ENCODE assay signal across 11 mouse cellular contexts in the genomic region with DNA sequence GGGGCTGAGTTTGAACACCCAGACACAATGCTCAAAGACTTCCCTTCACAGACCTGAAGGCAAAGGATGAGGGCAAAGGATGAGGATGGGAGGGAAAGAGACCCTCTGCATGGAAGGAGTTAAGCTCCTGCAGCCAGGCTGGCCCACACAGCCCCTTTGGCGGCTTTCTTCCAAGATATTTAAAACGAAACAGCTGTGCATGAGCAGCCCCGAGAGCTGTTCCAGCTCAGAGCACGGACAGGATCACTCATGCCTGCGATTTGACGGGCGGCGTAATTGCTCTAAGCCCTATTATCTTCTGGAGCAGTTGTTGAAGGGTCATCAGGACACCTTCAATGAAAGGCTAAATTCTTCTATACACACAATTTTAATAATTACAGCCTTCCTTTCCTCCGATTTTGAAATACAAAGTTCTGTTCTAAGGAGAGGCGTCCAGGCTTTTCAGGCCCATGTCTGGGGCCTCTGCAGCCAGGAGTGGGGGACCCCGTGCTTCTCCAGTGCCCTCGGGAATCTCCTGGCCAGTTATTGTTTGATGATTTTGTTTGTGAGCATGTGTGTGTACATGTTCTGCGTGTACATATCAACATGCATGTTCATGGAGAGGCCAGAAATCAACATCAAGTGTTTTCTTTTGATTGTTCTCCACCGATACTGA.
DNase-seq lines count a peak whose midpoint lies in the region; ATAC-seq lines count a peak whose summit lies in the region.
"Had no signal": no experiment of that assay in that cellular context is flagged by ENCODE, and none has a peak within 500 bp of the region (broad histone marks: within the 10 kb centered on the region; RNA-seq: fewer than 3 reads in every experiment).

No protein-coding gene starts in this region.

- no peak overlapping the region for H3K4me2 ChIP-seq in lung, embryonic 15.5 days
- no peak overlapping the region for H3K4me2 ChIP-seq in intestine, embryonic 15.5 days (replicated peaks)
- H3K4me2 ChIP-seq: heart, embryonic 13.5 days; neural tube, embryonic 12.5 days had no signal

- peaks cover 6% of the 10 kb centered on the region; the same call in 1 of the 2 replicates for H3K4me1 ChIP-seq in lung, embryonic 15.5 days
- peaks cover 13% of the 10 kb centered on the region for H3K4me1 ChIP-seq in forebrain, embryonic 10.5 days
- no peaks in the 10 kb centered on the region for H3K4me1 ChIP-seq in intestine, embryonic 15.5 days (replicated peaks)
- H3K4me1 ChIP-seq: heart, embryonic 13.5 days had no signal

- H3K27me3 ChIP-seq in lung, embryonic 15.5 days = no peaks in the 10 kb centered on the region
- H3K27me3 ChIP-seq in forebrain, embryonic 10.5 days (ENCODE audit: poor library complexity, severe bottlenecking) = no peaks in the 10 kb centered on the region
- H3K27me3 ChIP-seq in intestine, embryonic 15.5 days (replicated peaks) = no peaks in the 10 kb centered on the region
- H3K27me3 ChIP-seq: neural tube, embryonic 12.5 days had no signal

- no peaks in the 10 kb centered on the region for H3K9me3 ChIP-seq in lung, embryonic 15.5 days
- H3K9me3 ChIP-seq in forebrain, embryonic 10.5 days = no peaks in the 10 kb centered on the region
- H3K9me3 ChIP-seq in intestine, embryonic 15.5 days = no peaks in the 10 kb centered on the region
- H3K9me3 ChIP-seq: heart, embryonic 13.5 days; neural tube, embryonic 12.5 days had no signal

- H3K27ac ChIP-seq in lung, embryonic 15.5 days = peak overlapping the region; percentile 49
- H3K27ac ChIP-seq in forebrain, embryonic 10.5 days = 0 out of 2 replicates have a peak overlapping the region, but pooled peaks have one; percentile 20
- H3K27ac ChIP-seq in intestine, embryonic 15.5 days = no peak overlapping the region
- H3K27ac ChIP-seq: heart, embryonic 13.5 days; neural tube, embryonic 12.5 days had no signal

- H3K4me3 ChIP-seq in lung, embryonic 15.5 days = no peak overlapping the region
- no peak overlapping the region for H3K4me3 ChIP-seq in forebrain, embryonic 10.5 days
- H3K4me3 ChIP-seq in intestine, embryonic 15.5 days (replicated peaks) = no peak overlapping the region
- H3K4me3 ChIP-seq: heart, embryonic 13.5 days; neural tube, embryonic 12.5 days had no signal

- DNase-seq in lung, postnatal 14 days = no peak
- peak; percentile 28 for DNase-seq in forebrain, embryonic 10.5 days (ENCODE audit: extremely low spot score, low spot score)
- peak; percentile 49 for DNase-seq in retina, embryonic 14.5 days (ENCODE audit: low spot score)
- no peak for DNase-seq in adrenal gland, adult (ENCODE audit: inconsistent age in 2 of 2, low spot score in 1 of 2)
- no peak for DNase-seq in spleen, postnatal 4 days (ENCODE audit: low spot score in 2 of 2)
- DNase-seq in right cerebral cortex, postnatal 25 days = no peak
- DNase-seq: adrenal gland, postnatal 10 days had no signal

- ATAC-seq in lung, embryonic 15.5 days (ENCODE audit: borderline replicate concordance, extremely low read depth, low FRiP score, low TSS enrichment) = peak; percentile 79; the same call in 1 of the 2 replicates
- ATAC-seq in intestine, embryonic 15.5 days = peak; percentile 43; the same call in 1 of the 2 replicates

- no peaks in the 10 kb centered on the region for H3K36me3 ChIP-seq in lung, embryonic 15.5 days
- no peaks in the 10 kb centered on the region for H3K36me3 ChIP-seq in forebrain, embryonic 10.5 days (replicated peaks)
- H3K36me3 ChIP-seq in intestine, embryonic 15.5 days = no peaks in the 10 kb centered on the region
- H3K36me3 ChIP-seq: heart, embryonic 13.5 days; neural tube, embryonic 12.5 days had no signal

- no peak overlapping the region for H3K9ac ChIP-seq in lung, embryonic 15.5 days
- H3K9ac ChIP-seq in intestine, embryonic 15.5 days = no peak overlapping the region
- H3K9ac ChIP-seq: heart, embryonic 13.5 days; neural tube, embryonic 12.5 days had no signal

- WGBS in lung, embryonic 15.5 days = 45% methylated on average over 14 of the region's 14 CpGs
- 44% methylated on average over 14 of the region's 14 CpGs for WGBS in forebrain, embryonic 10.5 days
- WGBS in intestine, embryonic 15.5 days = 41% methylated on average over 14 of the region's 14 CpGs

Comparison
In these comparisons a context has a peak if more than half of its experiments do, and no peak if none do; other contexts are left out.
1. DNase-seq: peak in forebrain, embryonic 10.5 days (single experiment) and retina, embryonic 14.5 days (single experiment); none in lung, postnatal 14 days (single experiment), adrenal gland, adult (0 of 2), spleen, postnatal 4 days (0 of 2) and right cerebral cortex, postnatal 25 days (single experiment).